Mouse (Mus musculus) layer of hippocampus, adult 9-10 months (tissue): ENCODE results near the gene Eml2.

Experiments
- DNase-seq: peaks from one replicate; pipeline ENCODE4 v3.0.0; 2022; ENCODE audit warnings: low spot score

Gene Eml2

DNA sequence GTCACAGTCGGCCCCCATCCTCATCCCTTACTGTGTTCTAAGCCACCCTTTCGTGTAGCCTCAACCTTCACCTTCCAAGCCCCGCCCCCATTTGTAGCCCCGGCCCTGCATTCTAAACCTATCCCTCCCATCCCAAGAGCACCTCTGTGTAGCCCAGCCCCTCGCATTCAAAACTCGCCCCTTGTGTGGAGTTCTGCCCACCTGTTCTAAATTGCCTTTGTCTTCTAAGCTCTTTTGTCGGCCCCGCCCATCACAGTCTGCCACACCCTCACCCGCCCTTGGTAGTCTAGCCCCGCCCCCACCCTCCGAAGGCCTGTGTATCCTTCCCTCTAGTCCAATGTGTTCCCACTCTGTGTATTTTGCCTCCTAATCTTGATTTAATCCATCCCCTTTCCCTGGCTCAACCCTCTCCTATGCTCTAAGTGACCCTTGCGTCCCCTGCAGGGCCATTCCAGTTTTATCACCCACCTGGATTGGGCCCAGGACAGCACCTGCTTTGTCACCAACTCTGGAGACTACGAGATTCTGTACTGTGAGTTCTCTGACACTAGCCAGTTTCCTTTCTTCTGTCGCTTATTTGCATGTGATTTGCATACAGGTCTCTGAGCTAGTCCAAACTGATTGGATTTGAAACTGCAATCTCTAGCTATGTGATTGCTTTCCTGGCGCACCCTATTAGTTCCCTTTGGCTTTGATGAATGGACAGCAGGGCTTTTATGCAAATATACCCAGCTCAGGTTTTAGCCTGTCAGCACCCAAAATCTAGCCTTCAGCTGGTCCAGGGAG lies 26.0 kb downstream of the Eml2 start:
- no peak for DNase-seq

DNA sequence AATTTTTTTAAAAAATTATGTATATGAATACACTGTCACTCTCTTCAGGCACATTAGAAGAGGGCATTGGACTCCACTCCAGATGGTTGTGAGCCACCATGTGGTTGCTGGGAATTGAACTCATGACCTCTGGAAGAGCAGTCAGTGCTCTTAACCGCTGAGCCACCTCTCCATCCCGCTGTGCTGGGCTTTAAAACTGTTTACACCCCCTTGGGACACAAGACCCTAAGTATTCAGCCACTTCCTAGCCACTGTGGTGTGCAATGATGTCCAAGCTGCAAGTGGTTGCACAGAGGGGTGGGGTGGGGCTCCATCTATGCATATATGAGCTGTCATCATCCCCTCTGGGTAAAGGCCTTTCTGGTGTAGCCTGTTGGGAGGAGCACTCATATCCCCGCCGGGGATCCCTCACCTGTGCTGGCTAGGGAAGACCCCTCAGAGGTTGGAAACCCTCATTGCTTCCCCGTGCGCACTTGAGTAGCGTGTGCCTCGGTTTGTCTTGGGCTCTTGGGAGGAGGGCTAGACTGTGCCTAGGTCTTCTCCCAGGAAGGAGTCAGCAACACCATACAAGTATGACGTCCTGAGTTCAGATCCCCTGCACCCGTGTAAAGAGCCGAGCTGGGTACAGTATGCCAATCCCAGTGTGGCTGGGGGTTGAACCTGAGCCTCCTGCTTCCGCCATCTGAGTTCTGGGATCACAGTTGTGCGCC lies 32.1 kb downstream of the Eml2 start:
- DNase-seq = no peak

- peak; percentile 54 for DNase-seq
Observed at GRCm38 (mm10) chr7:19208944-19209472, 32.8 kb downstream of the Eml2 start.

GRCm38 (mm10) chr7:19209494-19209893 lies 33.3 kb downstream of the Eml2 start:
- DNase-seq = no peak

DNA sequence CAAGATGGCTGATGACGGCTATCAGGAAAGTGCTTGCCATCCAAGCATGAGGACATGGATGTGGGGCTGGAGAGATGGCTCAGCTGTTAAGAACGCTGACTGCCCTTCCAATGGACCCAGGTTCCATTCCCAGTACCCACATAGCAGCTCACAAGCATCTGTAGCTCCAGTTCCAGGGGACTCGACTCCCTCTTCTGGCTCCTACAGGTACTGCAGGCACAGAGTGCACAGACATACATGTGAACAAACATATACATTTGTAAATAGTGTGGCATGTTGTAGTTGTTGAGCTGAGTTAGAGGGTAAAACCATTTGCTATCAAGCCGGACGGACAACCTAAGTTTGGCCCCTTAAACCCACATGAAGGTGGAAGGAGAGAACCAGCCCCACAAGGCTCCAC lies 33.8 kb downstream of the Eml2 start:
- no peak for DNase-seq

DNA sequence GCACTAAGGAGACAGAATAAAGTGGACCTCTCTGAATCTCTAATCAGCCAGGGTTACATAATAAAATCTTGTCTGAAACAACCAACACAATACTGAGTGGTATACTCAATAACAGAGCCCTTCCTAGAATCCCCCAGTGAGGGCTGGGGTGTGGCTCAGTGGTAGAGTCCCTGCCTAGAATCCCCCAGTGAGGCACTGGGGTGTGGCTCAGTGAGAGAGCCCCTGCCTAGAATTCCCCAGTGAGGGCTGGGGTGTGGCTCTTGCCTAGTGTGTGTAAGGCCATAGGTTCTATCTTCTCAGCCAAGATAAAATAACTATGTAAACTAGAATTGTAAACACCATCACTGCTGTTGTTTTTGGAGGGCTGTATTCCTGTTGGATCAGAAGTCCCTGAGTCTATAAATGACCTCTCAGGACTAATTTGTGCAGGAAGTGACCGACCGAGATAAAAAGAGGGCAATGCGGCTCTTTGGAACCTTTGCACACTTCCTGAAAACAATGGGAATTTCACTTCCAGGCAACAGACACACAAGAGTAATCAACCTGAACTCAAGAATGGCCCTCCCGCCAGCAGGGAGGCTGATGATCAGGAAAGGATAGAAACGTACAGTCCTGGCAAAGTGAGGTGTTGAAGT lies 34.9 kb downstream of the Eml2 start:
- DNase-seq = no peak

GRCm38 (mm10) chr7:19211996-19212755 lies 36.0 kb downstream of the Eml2 start, which contains the start of gene Gpr4:
Gene Gpr4, plus strand, starts transcription at chr7:19212538.
- no peak for DNase-seq

DNA sequence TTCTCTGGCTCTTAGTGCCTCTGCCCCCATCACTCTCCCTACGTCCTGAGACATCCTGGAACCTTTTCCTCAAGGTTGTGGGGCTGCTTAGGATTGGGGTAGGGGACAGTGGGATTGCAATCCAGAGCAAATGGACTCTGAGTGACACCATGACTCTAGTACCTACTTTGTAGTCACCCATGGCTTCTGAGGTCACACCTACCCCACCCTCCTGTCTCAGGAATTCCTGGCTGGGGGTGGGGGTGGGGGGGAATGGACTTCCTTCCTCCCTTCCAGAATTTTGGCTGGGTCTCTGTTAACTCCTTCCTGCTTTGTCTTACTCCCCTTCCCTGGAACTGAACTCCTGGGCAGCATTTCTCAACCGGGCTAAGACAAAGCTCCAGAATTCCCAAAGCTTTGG lies 37.2 kb downstream of the Eml2 start:
- no peak for DNase-seq

- no peak for DNase-seq
Observed at GRCm38 (mm10) chr7:19214369-19214768, 38.1 kb downstream of the Eml2 start.

- DNase-seq = no peak
Observed at GRCm38 (mm10) chr7:19214940-19215339, 38.7 kb downstream of the Eml2 start.

DNA sequence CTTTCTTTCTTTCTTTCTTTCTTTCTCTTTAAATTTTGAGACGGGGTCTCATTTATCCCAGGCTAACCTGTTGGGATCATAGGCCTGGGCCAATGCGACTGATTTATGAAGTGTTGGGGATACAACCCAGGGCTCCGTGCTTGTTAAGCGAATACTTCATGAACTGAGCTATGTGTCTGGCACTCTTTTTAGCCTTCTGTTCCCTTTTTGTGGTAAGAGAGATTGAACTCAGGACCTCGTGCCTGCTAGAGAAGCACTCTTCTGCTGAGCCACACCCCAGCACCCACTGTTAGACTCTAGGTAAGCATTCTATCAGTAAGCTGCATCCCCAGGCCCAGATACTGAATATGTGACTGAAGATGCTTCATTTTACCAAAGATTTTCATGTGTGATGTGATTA lies 41.3 kb downstream of the Eml2 start:
- DNase-seq = no peak

- no peak for DNase-seq
Observed at GRCm38 (mm10) chr7:19217944-19218343, 41.7 kb downstream of the Eml2 start.

DNA sequence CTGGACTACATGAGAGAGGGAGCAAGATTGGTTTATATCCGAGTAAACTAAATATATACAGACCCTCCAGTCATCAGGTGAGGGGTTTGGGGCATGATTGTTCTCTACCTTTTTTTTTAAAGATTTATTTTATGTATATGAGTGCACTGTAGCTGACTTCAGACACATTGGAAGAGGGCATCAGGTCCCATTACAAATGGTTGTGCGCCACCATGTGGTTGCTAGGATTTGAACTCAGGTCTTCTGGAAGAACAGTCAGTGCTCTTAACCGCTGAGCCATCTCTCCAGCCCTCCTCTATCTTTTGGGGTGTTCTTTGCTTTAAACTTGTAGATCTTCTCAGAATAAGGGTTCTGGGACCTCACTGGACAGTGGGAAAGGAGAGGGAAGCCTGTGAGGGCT lies 43.8 kb downstream of the Eml2 start:
- DNase-seq = no peak

- DNase-seq = no peak
Observed at GRCm38 (mm10) chr7:19222189-19222588, 46.0 kb downstream of the Eml2 start.

- no peak for DNase-seq
Observed at GRCm38 (mm10) chr7:19222875-19223274, 46.7 kb downstream of the Eml2 start.

- DNase-seq = no peak
Observed at GRCm38 (mm10) chr7:19224933-19225332, 48.7 kb downstream of the Eml2 start.

- peak; percentile 24 for DNase-seq
Observed at GRCm38 (mm10) chr7:19226817-19227797, 50.9 kb downstream of the Eml2 start.

DNA sequence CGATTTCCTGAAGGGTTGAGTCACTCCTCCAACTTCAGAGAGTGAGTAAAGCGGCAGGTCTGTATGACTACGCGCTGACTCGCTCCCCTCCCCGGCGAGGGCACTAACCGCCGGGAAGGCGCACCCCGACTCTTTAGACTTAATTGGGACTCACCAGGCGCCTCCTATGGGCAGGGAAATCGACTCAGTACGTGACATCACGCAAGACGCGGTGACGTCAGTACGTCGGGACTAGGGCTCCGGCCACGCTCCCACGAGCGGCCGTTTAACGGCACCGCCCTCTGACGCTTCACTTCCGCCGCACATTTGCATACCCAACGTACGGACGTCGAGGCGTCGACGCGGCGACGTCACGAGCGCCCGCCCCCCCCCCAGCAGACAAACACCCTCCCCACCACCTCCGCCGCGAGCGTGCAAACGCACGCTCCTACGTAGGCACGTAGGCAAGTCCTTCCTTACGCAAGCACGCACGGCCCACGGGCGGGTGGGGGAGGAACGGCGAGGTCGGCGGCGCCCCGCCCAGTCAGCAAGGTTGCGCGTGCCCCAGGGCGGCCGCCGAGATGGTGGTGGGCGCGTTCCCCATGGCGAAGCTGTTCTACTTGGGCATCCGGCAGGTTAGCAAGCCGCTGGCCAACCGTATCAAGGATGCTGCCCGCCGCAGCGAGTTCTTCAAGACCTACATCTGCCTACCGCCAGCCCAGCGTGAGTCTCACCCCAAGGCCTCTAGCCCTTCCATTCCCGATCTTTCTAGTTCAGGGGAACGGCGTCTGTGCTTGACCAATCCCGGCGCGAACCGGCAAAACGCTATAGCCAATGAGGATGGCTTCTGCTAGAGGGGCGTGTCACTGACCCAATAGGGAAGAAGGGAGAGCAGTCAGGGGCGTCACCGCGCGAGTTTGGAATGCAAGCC lies 51.9 kb downstream of the Eml2 start, which contains the start of gene Opa3:
TSS of gene Opa3 (plus strand) at position 452 of the 910 bp plus-strand sequence.
- peak; percentile 99 for DNase-seq

- no peak for DNase-seq
Observed at GRCm38 (mm10) chr7:19228793-19229148, 52.5 kb downstream of the Eml2 start.

GRCm38 (mm10) chr7:19229404-19229803 lies 53.2 kb downstream of the Eml2 start:
- no peak for DNase-seq
